Comparison of ENCODE assay signal across 8 mouse cellular contexts in the genomic region with DNA sequence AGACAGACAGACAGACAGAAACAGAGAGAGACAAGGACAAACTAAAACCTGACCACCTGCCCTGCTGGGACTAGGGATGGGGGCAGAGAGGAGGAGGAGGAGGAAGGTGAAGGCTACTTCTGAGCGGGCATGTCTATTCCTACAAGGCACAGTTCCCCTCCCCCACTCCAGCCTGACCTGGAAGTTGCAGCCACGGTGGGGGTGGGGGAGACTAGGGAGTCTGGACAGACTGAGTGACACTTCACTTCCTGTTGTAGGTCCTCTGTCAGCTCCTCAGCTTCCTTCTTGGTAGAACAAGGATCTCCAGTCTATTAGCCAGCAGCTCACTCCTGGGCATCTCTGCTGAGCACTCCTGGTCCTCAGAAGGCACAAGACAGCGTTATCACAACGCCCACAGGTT. TPM values are rescaled to one million over a fixed set of nuclear protein-coding genes. Genes with fewer than 3 reads are reported as not detected.
DNase-seq lines count a peak whose midpoint lies in the region; ATAC-seq and TF ChIP-seq lines count a peak whose summit lies in the region.
"Had no signal": no experiment of that assay in that cellular context is flagged by ENCODE, and none has a peak within 500 bp of the region (broad histone marks: within the 10 kb centered on the region; RNA-seq: fewer than 3 reads in every experiment).

No protein-coding gene starts in this region.

- ATAC-seq in granulocyte monocyte progenitor cell, adult 5-6 weeks (replicated peaks; ENCODE audit: poor library complexity, severe bottlenecking): peak; percentile 70
- no peak for ATAC-seq in hindbrain, embryonic 12.5 days (ENCODE audit: low FRiP score)

- H3K4me3 ChIP-seq in thymus, adult 2 months (ENCODE audit: control insufficient read depth, insufficient read depth, low read length): no peak overlapping the region
- no peak overlapping the region for H3K4me3 ChIP-seq in hindbrain, embryonic 12.5 days

- H3K27ac ChIP-seq in thymus, adult 2 months (ENCODE audit: control insufficient read depth, insufficient read depth, low read length): no peak overlapping the region
- H3K27ac ChIP-seq in hindbrain, embryonic 12.5 days: no peak overlapping the region

- no peak for TF ChIP-seq CTCF in thymus, adult 2 months (IDR thresholded peaks at IDR 0.05; ENCODE audit: borderline replicate concordance, control insufficient read depth, extremely low read depth, insufficient read depth, low read length, poor library complexity)

- no peaks in the 10 kb centered on the region for H3K4me1 ChIP-seq in thymus, adult 2 months (replicated peaks; ENCODE audit: control insufficient read depth, insufficient read depth, low read length)
- peaks cover 34% of the 10 kb centered on the region for H3K4me1 ChIP-seq in hindbrain, embryonic 12.5 days

- H3K4me2 ChIP-seq in hindbrain, embryonic 12.5 days (replicated peaks): no peak overlapping the region

- peak; percentile 61 for DNase-seq in right cerebral cortex, postnatal 14 days
- DNase-seq in right cerebral cortex, adult 2 months (ENCODE audit: low spot score in 2 of 2): no peak
- peak; percentile 68 for DNase-seq in liver
- peak; percentile 60 for DNase-seq in yolk sac, embryonic 10.5 days (ENCODE audit: low spot score)
- no peak for DNase-seq in thymus, adult 2 months

- no peak for TF ChIP-seq POLR2A in thymus, adult 2 months (IDR thresholded peaks at IDR 0.05; ENCODE audit: control insufficient read depth, extremely low read depth, insufficient read depth, low read length, poor library complexity)

- H3K27me3 ChIP-seq in thymus, adult 2 months (ENCODE audit: control insufficient read depth, insufficient read depth, low read length): no peaks in the 10 kb centered on the region
- 0 out of 2 replicates have a peak, but pooled peaks cover 4% of the 10 kb centered on the region for H3K27me3 ChIP-seq in hindbrain, embryonic 12.5 days

- 30% methylated on average over 4 of the region's 4 CpGs for WGBS in thymus, adult 2 months
- WGBS in hindbrain, embryonic 12.5 days: 56% methylated on average over 4 of the region's 4 CpGs

- H3K36me3 ChIP-seq in thymus, adult 2 months (ENCODE audit: control insufficient read depth, insufficient read depth, low read length): no peaks in the 10 kb centered on the region
- H3K36me3 ChIP-seq in hindbrain, embryonic 12.5 days: no peaks in the 10 kb centered on the region

- H3K9ac ChIP-seq in hindbrain, embryonic 12.5 days: no peak overlapping the region

- H3K9me3 ChIP-seq in hindbrain, embryonic 12.5 days (replicated peaks): no peaks in the 10 kb centered on the region

RNA-seq across cellular contexts. Expression of a gene that starts 9.3 kb away (rescaled TPM):
- not detected in 2 replicates for total RNA-seq in granulocyte monocyte progenitor cell, adult 5-6 weeks (2014; fragmentation: Nextera tagmentation)
- not detected in 2 replicates for total RNA-seq in granulocyte monocyte progenitor cell, adult 5-6 weeks (2017)
- polyA plus RNA-seq in thymus, adult 2 months (2012; rRNA removed): 5.7 and 6.8 TPM in 2 replicates
- 34.5 and 39.3 TPM in 2 replicates for polyA plus RNA-seq in hindbrain, embryonic 12.5 days (2016; fragmentation: Nextera tagmentation; extraction: Ambion mirVana)

RNA-seq across cellular contexts. Expression of a gene that starts 43.7 kb away (rescaled TPM):
- total RNA-seq in granulocyte monocyte progenitor cell, adult 5-6 weeks (2014; fragmentation: Nextera tagmentation): not detected in 2 replicates
- not detected in 2 replicates for total RNA-seq in granulocyte monocyte progenitor cell, adult 5-6 weeks (2017)
- 0.05 and 0.17 TPM in 2 replicates for polyA plus RNA-seq in thymus, adult 2 months (2012; rRNA removed)
- 0.10 TPM in 1 of 2 replicates, not detected in the other for polyA plus RNA-seq in hindbrain, embryonic 12.5 days (2016; fragmentation: Nextera tagmentation; extraction: Ambion mirVana)
- polyA plus RNA-seq: neural tube, embryonic 11.5 days had no signal

Comparison
In these comparisons a context has a peak if more than half of its experiments do, and no peak if none do; other contexts are left out.
1. DNase-seq: peak in right cerebral cortex, postnatal 14 days (single experiment), liver (single experiment) and yolk sac, embryonic 10.5 days (single experiment); none in right cerebral cortex, adult 2 months (0 of 2) and thymus, adult 2 months (single experiment).